Mouse (Mus musculus) cerebellum, postnatal 4 days (tissue): ENCODE results near the gene Atf7.

Experiments used
- DNase-seq, 2 experiments: peaks; one replicate each; pipeline ENCODE4 v3.0.0; 2022; ENCODE audit warnings: low spot score in 2 of 2, mixed read lengths in 1 of 2

Gene Atf7

GRCm38 (mm10) chr15:102498322-102498721 is 126.9 kb downstream of the Atf7 start:
- DNase-seq: no peak

- DNase-seq: no peak
Observed at GRCm38 (mm10) chr15:102487664-102488063, 137.6 kb downstream of the Atf7 start.

GRCm38 (mm10) chr15:102485853-102486252 is 139.4 kb downstream of the Atf7 start:
- DNase-seq: no peak

- DNase-seq: no peak
Observed at GRCm38 (mm10) chr15:102483136-102483535, 142.1 kb downstream of the Atf7 start.
